Mouse (Mus musculus): Measurements from ENCODE around the gene Olfr279. TPM values are rescaled to one million over a fixed set of nuclear protein-coding genes. Genes with fewer than 3 reads are reported as not detected.

Olfr279 gene
- polyA plus RNA-seq, 1 experiment from 2014 or later: not detected

Small RNAs within 50 kb of the gene (microRNA-seq; reads per million reads assigned to microRNA genes)
- not detected for gene Mir1291

Other genes starting within 250 kb of the Olfr279 start
- not detected in 2 replicates for gene H1fnt, start 235.1 kb upstream of the Olfr279 start, polyA plus RNA-seq (2015; fragmentation: Nextera tagmentation; extraction: Ambion mirVana)
- 11.2 and 13.1 TPM in 2 replicates for gene Zfp641, start 196.2 kb upstream of the Olfr279 start, polyA plus RNA-seq (2015; fragmentation: Nextera tagmentation; extraction: Ambion mirVana)
- gene Olfr285, start 175.0 kb upstream of the Olfr279 start, polyA plus RNA-seq (2015; fragmentation: Nextera tagmentation; extraction: Ambion mirVana): not detected in 2 replicates
- not detected in 2 replicates for gene Olfr284, start 151.4 kb upstream of the Olfr279 start, polyA plus RNA-seq (2015; fragmentation: Nextera tagmentation; extraction: Ambion mirVana)
- not detected in 2 replicates for gene Olfr283, start 111.5 kb upstream of the Olfr279 start, polyA plus RNA-seq (2015; fragmentation: Nextera tagmentation; extraction: Ambion mirVana)
- not detected in 2 replicates for gene Olfr282, start 61.2 kb upstream of the Olfr279 start, polyA plus RNA-seq (2015; fragmentation: Nextera tagmentation; extraction: Ambion mirVana)
- not detected in 2 replicates for gene Olfr281, start 39.8 kb upstream of the Olfr279 start, polyA plus RNA-seq (2015; fragmentation: Nextera tagmentation; extraction: Ambion mirVana)
- not detected in 2 replicates for gene OR5BS1P, start 22.5 kb upstream of the Olfr279 start, polyA plus RNA-seq (2015; fragmentation: Nextera tagmentation; extraction: Ambion mirVana)
- gene Lalba, start 9.7 kb upstream of the Olfr279 start, polyA plus RNA-seq (2015; fragmentation: Nextera tagmentation; extraction: Ambion mirVana): not detected in 2 replicates
- gene Kansl2, start 41.9 kb downstream of the Olfr279 start, polyA plus RNA-seq (2015; fragmentation: Nextera tagmentation; extraction: Ambion mirVana): 90.4 and 102 TPM in 2 replicates
- 58.9 and 69.4 TPM in 2 replicates for gene Ccnt1, start 78.5 kb downstream of the Olfr279 start, polyA plus RNA-seq (2015; fragmentation: Nextera tagmentation; extraction: Ambion mirVana)
- gene 4930415O20Rik, start 78.6 kb downstream of the Olfr279 start, polyA plus RNA-seq (2015; fragmentation: Nextera tagmentation; extraction: Ambion mirVana): 0.30 and 0.31 TPM in 2 replicates
- 9.1 and 10.1 TPM in 2 replicates for gene Adcy6, start 117.7 kb downstream of the Olfr279 start, polyA plus RNA-seq (2015; fragmentation: Nextera tagmentation; extraction: Ambion mirVana)
- gene Cacnb3, start 138.4 kb downstream of the Olfr279 start, polyA plus RNA-seq (2015; fragmentation: Nextera tagmentation; extraction: Ambion mirVana): 129 and 141 TPM in 2 replicates
- gene Ddx23, start 170.5 kb downstream of the Olfr279 start, polyA plus RNA-seq (2015; fragmentation: Nextera tagmentation; extraction: Ambion mirVana): 17.8 and 19.7 TPM in 2 replicates
- gene Rnd1, start 185.1 kb downstream of the Olfr279 start, polyA plus RNA-seq (2015; fragmentation: Nextera tagmentation; extraction: Ambion mirVana): 12.6 and 16.7 TPM in 2 replicates
- 7.9 and 9.0 TPM in 2 replicates for gene Ccdc65, start 215.8 kb downstream of the Olfr279 start, polyA plus RNA-seq (2015; fragmentation: Nextera tagmentation; extraction: Ambion mirVana)
- 6.3 and 8.9 TPM in 2 replicates for gene Fkbp11, start 235.8 kb downstream of the Olfr279 start, polyA plus RNA-seq (2015; fragmentation: Nextera tagmentation; extraction: Ambion mirVana)